Mouse (Mus musculus): ENCODE measurements around the gene Uprt.

Uprt gene

DNA sequence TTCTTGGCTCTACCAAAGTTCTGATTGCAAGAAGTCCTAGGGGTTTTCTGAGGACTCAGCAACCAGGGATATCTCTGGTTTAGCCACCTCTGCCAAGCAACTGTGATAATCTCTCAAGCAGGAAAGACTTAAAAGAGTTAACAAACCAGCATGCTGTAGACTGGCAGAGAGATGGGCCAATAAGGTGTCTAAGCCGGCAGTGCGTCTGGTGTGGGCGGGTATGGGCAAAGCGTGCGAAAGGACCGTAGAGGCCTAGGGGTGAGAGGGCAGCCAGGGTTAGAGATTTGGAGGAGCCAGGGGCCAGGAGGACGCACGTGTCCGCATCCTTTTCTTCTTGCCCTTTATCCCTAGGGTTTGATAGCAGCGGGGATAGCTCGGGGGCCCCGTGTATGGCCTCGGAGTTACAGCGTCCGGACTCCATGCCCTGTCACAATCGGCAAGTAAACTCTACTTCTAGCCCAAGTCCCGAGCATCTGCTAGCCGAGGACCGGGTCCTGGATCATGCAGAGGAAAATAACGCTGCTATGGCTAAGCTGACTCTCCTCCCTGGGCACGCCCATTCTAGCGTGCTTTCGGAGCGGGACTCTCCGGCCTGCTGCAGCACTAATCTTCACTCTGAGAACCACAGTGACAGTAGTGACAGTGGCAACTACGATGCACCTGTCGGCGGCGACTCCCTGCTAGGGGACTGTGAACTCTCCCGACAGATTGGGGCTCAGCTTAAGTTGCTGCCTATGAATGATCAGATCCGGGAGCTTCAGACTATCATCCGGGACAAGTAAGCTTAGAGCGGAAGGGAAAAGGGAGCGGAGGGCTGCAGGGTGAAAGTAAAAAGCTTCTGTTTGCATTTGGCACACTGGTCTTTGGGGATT lies at the start of gene Uprt:
Uprt (plus strand) TSS at position 247 of the 872 bp plus-strand sequence.
- peak; percentile 85 to 90 for DNase-seq

DNA sequence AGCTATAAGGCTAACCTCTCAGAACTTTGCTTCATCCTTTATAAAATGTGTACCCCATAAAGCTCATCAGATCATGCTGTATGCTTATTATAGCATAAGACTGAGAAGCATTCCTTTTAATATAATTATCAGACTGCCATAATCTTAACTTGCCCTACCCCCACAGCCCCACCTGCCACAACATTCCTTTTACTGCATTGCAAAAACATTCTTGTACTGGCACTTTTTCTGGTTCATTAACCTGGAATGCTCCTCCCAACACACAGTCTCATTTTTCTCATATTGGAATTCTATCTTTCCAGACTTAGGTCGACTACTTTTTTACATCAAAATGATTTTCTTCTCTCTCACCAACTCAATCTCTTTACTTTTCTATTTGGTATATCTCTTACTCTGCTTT lies 49.2 kb upstream of the Uprt start:
- no peak for DNase-seq

DNA sequence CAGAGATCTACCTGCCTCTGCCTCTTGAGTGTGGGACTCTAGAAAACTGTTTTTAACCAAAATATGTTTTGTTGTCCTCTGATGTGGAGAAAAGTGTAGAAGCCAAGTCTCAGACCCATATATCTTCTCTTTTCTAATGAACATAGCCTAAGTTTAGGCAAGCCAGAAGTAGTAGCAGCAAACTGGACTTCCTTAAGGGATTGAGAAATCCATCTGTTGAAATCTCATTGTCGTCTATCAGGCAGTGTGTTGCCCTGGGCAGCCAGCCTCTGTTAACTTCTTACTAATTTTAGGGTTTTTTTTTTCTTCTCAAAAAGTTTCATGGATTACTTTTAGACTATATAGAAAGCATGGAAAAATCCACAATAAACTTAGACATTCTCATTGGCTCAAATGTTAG lies 30.2 kb upstream of the Uprt start:
- DNase-seq: no peak

DNA sequence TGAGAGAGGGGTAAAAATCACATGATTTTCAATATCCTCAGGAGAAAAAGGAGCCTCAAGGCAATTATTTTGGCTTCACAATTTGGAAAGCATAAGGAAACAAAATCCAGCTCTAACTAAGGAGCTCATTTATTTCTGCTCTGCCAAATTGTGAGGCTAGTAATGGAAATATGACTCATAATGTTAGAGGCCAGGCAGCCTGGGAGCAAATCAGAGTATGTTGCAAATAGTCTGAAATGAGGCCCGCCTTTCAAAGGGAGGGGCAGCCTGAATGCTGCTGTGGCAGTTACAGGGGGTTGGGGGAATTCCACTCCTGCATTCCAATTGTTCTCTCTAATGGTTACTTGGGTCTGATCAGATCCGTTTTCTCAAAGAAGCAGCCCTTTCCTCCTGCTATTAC lies 20.9 kb upstream of the Uprt start:
- peak; percentile 14 to 17 for DNase-seq

DNA sequence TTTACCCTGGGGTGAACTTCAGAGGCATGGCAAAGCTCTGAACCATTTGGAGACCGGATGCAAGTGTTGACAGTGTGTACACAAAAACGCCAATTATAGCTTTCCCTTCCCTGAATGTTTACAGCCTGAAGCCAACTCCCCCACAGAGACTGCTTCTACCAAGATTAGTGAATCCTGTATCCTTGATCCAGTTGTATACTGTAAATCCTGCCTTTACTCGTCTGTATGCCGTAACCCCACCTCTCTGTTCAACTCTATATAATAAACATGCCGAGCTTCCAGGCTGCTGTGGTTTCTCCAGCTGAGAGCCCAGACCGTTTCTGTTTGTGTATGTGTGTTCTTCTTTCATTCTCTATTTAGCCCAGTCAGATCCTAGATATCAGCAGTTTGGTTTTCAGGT lies 18.2 kb upstream of the Uprt start:
- DNase-seq: no peak

DNA sequence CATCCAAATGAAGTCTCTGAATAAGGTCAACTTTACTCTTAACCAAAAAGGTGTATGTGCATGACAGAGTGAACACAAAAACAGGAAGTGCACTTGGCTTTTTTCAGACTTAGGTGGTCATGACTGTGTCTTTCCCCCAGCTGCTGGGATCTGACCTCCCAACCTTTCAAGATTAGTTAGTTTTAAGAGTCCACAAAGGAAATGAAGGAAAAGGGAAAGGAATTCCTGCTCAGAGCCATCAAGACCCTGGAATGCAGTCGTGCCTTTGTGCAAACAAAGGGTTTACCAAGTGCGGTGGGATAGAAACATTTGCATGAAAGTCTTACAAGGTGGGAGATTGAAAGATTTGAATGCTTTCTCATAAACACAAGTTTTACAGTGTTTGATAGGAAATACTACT lies 4.6 kb upstream of the Uprt start:
- no peak for DNase-seq

DNA sequence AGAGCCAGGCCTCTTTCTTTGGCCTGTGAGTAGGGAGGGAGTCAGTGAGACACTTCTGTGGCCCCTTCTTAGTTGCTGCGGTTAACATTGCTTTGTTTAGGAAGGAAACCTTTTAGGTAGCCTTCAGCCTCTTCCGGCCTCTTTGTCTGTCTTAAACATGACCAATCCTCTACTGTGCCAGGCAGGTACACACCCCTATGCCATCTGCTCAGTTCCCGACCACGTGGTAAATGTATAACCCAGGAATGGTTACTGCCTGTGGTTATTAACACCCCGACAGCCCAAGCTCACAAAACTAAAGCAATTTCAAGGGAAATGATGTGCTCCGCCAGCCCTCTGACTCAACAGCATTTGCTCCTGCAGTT lies 808 bp downstream of the Uprt start:
- peak in 1 of 2 experiments; percentile 2 for DNase-seq

DNA sequence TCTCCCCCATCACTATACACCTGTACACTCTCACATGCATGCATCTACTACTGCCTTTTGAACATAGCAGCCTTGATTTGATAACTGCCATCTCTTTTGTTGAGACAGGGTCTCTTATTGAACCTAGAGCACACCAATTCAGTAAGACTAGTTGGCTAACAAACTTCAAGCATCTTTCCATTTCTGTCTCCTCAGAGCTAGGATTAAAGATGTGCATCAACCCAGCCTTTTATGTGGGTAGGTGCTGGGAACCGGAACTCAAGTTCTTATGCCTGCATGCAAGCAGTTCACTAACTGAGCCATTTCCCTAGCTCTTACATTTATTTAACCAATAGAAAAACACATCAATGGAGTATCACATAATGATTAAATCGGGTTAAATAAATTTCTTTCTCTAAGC lies 3.0 kb downstream of the Uprt start:
- no peak for DNase-seq

DNA sequence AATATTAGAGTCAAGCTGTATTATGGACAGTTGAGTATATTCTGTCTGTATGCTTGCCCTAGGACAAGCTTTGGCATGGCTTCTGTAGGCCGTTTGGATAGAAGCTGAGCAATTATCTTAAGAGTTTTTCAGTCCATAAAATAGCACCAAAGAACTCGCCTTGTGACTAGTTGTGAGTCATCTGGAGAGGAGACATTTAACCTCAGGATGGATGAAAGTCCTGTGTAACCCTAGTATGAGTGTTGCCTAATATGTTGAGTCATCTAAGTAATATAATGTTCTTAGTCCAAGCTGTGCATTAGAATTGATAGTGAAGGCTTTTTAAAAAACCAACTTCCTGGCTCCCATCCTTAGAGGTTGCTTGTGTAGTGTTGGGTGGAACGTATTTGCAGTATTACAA lies 5.4 kb downstream of the Uprt start:
- DNase-seq: no peak

DNA sequence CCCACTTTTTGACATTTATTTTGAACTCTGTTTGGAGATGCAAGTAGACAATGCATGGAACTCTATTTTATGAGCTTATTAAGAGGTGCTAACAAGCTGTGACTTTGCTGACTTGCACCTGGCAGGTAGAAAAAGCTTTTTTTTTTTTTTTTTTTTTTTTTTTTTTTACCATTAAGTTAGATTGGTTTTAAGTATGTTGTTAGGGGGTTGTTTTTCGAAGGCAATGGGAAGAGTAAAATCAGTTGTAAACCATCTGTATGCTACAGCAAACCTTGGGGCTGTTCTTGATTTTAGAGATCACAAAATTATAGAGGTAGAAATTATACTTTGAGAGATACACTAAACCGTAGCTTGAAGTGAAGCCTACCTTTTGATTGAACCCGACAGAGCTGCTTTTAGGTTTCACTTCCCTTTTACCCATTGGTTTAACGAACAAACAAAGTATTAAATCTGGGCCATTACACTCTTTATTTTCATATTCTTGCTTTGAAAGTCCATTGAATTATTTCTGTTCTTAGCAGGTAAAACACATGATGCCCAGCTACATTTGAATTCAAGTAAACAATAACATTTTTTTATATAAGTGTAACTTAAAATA lies 6.4 kb downstream of the Uprt start:
- no peak for DNase-seq

DNA sequence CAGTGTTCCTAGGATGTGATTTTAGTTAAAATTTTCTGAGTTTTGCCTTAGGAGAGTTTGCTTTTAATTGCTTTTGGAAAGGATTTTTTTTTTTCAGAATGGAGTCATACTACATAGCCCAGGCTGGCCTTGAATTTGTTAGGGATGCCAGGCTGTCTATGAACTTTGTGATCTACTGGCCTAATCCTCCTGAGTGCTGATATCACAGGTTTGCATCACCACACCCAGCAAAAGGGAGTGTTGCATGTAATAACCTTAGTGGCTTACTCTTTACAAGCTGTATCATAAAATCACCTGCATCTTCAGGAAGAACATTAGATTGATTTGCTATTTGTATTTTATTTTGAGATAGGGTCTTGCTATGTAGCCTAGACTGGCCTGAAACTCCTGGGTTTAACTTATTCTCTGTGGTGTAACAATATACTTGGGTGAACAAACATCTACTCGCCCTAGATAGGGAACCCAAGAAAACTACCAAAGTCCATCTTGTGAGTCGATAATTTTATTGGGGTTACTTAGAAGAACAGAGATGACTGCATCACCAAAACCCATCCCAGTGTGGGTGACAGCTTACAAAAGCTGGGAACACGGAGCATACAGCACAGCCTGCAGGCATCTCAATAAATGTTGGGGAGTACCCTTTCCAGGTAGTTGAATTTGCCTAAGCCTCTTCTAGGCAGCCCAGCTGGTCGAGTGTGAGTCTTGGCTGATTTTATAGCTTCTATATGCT lies 7.2 kb downstream of the Uprt start:
- no peak for DNase-seq

DNA sequence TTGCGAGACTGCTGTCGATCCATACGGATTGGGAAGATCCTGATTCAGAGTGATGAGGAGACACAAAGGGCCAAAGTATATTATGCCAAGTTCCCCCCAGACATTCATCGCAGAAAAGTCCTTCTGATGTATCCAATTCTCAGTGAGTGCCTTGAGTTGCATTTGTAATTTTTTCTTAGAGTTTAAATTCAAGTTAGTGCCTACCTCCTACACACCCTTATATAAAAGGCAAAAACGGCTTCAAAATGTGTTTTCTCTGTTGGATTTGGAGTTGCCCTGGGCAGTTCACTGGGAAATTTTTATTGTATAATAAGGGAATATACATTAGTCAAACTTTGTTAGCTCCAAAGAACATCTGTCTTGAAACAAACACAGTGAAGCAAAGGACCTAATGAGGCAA lies 19.1 kb downstream of the Uprt start:
- DNase-seq: no peak

DNA sequence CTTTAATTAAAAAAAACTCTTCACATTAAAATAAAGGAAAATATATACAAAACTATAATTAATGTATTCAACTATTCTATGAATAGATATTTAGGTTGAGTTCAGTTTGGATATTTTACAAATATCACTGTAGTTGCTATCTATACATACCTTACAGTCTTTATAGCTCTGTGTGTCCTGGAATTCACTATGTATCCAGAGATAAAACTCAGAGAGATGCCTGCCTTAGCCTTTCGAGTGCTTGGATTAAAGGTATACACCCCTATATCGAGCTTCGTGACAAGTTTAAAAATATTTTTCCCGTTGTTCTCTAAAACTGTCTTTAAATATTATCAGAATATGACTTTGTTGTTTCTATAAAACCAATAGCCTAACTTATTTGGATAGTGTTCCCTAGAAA lies 60.0 kb downstream of the Uprt start:
- no peak for DNase-seq

DNA sequence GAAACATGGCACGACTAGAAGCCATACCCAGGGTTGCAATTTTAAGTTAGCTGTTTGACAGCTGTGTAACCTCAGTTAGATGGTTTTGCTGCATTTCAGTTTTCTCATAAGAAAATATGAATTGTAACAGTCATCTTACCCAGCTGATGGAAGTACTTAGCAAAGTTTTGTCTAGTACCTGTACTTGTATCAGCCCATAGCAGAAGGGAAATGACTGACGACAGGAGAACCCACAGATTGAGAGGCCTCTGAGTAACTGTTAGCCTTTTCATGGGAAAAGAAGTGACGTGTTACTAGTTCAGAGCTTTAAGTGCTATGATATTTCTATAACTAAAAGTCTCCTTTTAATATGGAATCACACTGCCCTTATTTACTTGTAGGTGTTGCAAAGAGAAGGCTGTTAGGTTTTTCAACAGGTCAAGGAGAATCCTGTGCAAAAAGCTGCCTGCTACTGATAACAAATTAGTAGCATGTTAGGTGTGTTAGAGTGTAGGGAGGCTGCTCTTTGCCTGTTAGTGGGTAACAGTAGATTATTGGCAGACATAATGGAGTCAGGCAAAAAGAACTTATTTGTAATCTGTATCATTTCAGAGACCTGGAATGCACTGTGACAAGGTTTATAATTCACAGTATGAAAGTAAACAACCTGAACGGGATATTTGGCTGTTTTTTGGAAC lies 61.4 kb downstream of the Uprt start:
- DNase-seq: no peak

DNA sequence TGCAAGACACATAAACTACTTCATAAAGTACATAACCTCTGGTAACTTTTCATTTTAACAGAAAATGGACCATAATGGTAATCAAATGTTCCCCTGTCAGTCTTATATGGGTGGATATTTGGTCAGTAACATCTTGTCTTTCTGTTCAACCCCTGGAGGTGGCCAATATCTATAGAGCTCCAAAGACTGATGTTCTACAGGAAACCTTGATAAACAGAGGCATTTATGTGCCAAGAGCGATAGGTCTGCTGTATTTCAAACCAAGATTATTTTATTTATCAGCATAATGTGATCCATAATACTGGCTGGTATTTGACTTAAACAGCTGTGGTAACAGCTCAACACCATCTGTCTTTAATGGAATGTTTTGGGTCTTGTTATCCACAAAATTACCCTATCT lies 62.7 kb downstream of the Uprt start:
- no peak for DNase-seq

All from lung, adult 18-20 months (tissue).